Mouse (Mus musculus) heart, adult 8-10 months (tissue): ENCODE measurements around the gene Rad21l. TPM values are rescaled to one million over a fixed set of nuclear protein-coding genes. Genes with fewer than 3 reads are reported as not detected.
"Not testable (repeated sequence)": the region's sequence is repeated elsewhere in the genome, so short reads cannot be mapped to it uniquely, and the experiment has no call there.

Experiments used
- DNase-seq: peaks from one replicate; pipeline ENCODE4 v3.0.0; 2022; ENCODE audit warnings: low spot score
- total RNA-seq, 4 experiments: library from RNA; stranded (reverse); gene quantifications; 2 replicates each; pipeline ENCODE4 v1.2.4; 2022

Gene Rad21l
- total RNA-seq, 4 experiments from 2014 or later: not detected

- no peak for DNase-seq
Observed at GRCm38 (mm10) chr2:151629310-151629709, 39.0 kb downstream of the Rad21l start.

- DNase-seq: no peak
Observed at GRCm38 (mm10) chr2:151628011-151628410, 40.3 kb downstream of the Rad21l start.

GRCm38 (mm10) chr2:151626296-151626695 is 42.0 kb downstream of the Rad21l start:
- DNase-seq: no peak

- DNase-seq: no peak
Observed at GRCm38 (mm10) chr2:151623776-151624175, 44.6 kb downstream of the Rad21l start.

GRCm38 (mm10) chr2:151616551-151617329 is 51.6 kb downstream of the Rad21l start:
- DNase-seq: no peak

GRCm38 (mm10) chr2:151615779-151616178 is 52.6 kb downstream of the Rad21l start:
- DNase-seq: not testable (repeated sequence)

- no peak for DNase-seq
Observed at GRCm38 (mm10) chr2:151609974-151610373, 58.4 kb downstream of the Rad21l start.

- no peak for DNase-seq
Observed at GRCm38 (mm10) chr2:151608435-151608834, 59.9 kb downstream of the Rad21l start.

GRCm38 (mm10) chr2:151605437-151605987 is 62.8 kb downstream of the Rad21l start:
- DNase-seq: no peak

- DNase-seq: no peak
Observed at GRCm38 (mm10) chr2:151603630-151604029, 64.7 kb downstream of the Rad21l start.

GRCm38 (mm10) chr2:151602106-151602505 is 66.2 kb downstream of the Rad21l start:
- no peak for DNase-seq

GRCm38 (mm10) chr2:151598068-151598467 is 70.3 kb downstream of the Rad21l start:
- no peak for DNase-seq

Other genes starting within 250 kb of the Rad21l start
- not detected for gene 4921509C19Rik, start 192.4 kb downstream of the Rad21l start, total RNA-seq
- gene Nsfl1c, start 174.4 kb downstream of the Rad21l start, total RNA-seq: 10 to 100 TPM; 77.5 to 88.9 (median 82.6) TPM
- gene Fkbp1a, start 126.0 kb downstream of the Rad21l start, total RNA-seq: 100 to 1,000 TPM; 185 to 207 (median 192) TPM
- 1 to 10 TPM; 1.7 to 2.7 (median 2.5) TPM for gene Sdcbp2, start 95.9 kb downstream of the Rad21l start, total RNA-seq
- 1 to 10 TPM; 4.1 to 6.1 (median 4.5) TPM for gene Snph, start 35.9 kb downstream of the Rad21l start, total RNA-seq
- 1 to 10 TPM; 5.7 to 8.2 (median 5.9) TPM for gene Tmem74b, start 33.5 kb upstream of the Rad21l start, total RNA-seq
- gene Psmf1, start 75.7 kb upstream of the Rad21l start, total RNA-seq: 10 to 100 TPM; 22.2 to 28.1 (median 23.1) TPM
- not detected for gene Rspo4, start 174.4 kb upstream of the Rad21l start, total RNA-seq
- gene Angpt4, start 242.7 kb upstream of the Rad21l start, total RNA-seq: under 1 TPM in 3 of 4 experiments, not detected in 1; 0.14 to 0.22 (median 0.16) TPM